Comparison of ENCODE assay signal across 9 mouse cellular contexts in the genomic region with DNA sequence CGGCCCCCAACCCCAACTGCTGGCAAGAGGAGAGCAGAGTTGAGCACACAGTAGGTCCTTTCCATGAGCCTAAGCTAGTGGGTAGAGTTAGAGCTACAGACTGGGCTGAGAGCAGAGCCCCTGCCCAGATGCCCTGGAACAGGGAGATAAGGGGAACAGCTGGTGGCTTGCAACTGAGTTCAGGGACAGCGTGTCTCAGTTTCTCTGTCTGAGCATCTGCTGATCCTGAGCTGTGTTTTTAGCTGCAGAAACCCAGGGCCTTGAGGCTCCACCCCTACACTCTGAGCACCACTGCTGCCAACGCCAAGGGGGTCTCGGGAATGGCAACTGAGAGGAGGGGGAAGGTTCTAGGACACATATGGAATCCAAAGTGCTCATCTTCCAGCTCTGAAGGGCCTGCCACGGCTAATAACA.
A peak's percentile ranks its signal among the peaks of the same experiment; 100 is the strongest.
DNase-seq lines count a peak whose midpoint lies in the region; ATAC-seq lines count a peak whose summit lies in the region.
"Had no signal": no experiment of that assay in that cellular context is flagged by ENCODE, and none has a peak within 500 bp of the region (broad histone marks: within the 10 kb centered on the region; RNA-seq: fewer than 3 reads in every experiment).

No protein-coding gene starts in this region.

- no peak overlapping the region for H3K4me3 ChIP-seq in kidney, embryonic 15.5 days (replicated peaks)
- no peak overlapping the region for H3K4me3 ChIP-seq in embryonic facial prominence, embryonic 15.5 days (replicated peaks)
- H3K4me3 ChIP-seq in hindbrain, embryonic 11.5 days (ENCODE audit: low read depth, low read length), result no peak overlapping the region
- H3K4me3 ChIP-seq in midbrain, embryonic 15.5 days, result no peak overlapping the region

- H3K36me3 ChIP-seq in kidney, embryonic 15.5 days, result no peaks in the 10 kb centered on the region
- H3K36me3 ChIP-seq in embryonic facial prominence, embryonic 15.5 days, result no peaks in the 10 kb centered on the region
- no peaks in the 10 kb centered on the region for H3K36me3 ChIP-seq in hindbrain, embryonic 11.5 days (ENCODE audit: control insufficient read depth, insufficient read depth, low read length)
- H3K36me3 ChIP-seq in midbrain, embryonic 15.5 days (replicated peaks), result no peaks in the 10 kb centered on the region

- no peak for ATAC-seq in kidney, embryonic 15.5 days (replicated peaks; ENCODE audit: low FRiP score)
- ATAC-seq in embryonic facial prominence, embryonic 15.5 days (ENCODE audit: insufficient number of reproducible peaks, low FRiP score, low TSS enrichment, low read depth), result no peak
- ATAC-seq in hindbrain, embryonic 11.5 days (ENCODE audit: low FRiP score), result no peak
- no peak for ATAC-seq in midbrain, embryonic 15.5 days (replicated peaks)

- no peak for DNase-seq in kidney, postnatal 4 days
- no peak for DNase-seq in hindbrain, embryonic 11.5 days (ENCODE audit: low spot score)
- no peak for DNase-seq in right cerebral cortex, postnatal 25 days
- no peak for DNase-seq in adrenal gland, postnatal 14 days
- DNase-seq in left cerebral cortex, adult 8-10 months (ENCODE audit: low spot score in 2 of 2), result no peak
- DNase-seq: thymus, adult 18-20 months had no signal

- H3K27ac ChIP-seq in kidney, embryonic 15.5 days, result peak overlapping the region; percentile 99
- H3K27ac ChIP-seq in embryonic facial prominence, embryonic 15.5 days (replicated peaks), result peak overlapping the region; percentile 99
- H3K27ac ChIP-seq in hindbrain, embryonic 11.5 days (ENCODE audit: low read depth, low read length), result peak overlapping the region; percentile 100
- peak overlapping the region; percentile 99 for H3K27ac ChIP-seq in midbrain, embryonic 15.5 days

- peak overlapping the region; percentile 62; the same call in 1 of the 2 replicates for H3K4me2 ChIP-seq in kidney, embryonic 15.5 days
- no peak overlapping the region for H3K4me2 ChIP-seq in embryonic facial prominence, embryonic 15.5 days (replicated peaks)
- no peak overlapping the region for H3K4me2 ChIP-seq in hindbrain, embryonic 11.5 days (replicated peaks; ENCODE audit: low read depth, low read length)
- H3K4me2 ChIP-seq in midbrain, embryonic 15.5 days, result no peak overlapping the region

- H3K9me3 ChIP-seq in kidney, embryonic 15.5 days (replicated peaks), result no peaks in the 10 kb centered on the region
- no peaks in the 10 kb centered on the region for H3K9me3 ChIP-seq in embryonic facial prominence, embryonic 15.5 days (replicated peaks)
- H3K9me3 ChIP-seq in hindbrain, embryonic 11.5 days (ENCODE audit: control insufficient read depth, low read length), result no peaks in the 10 kb centered on the region
- H3K9me3 ChIP-seq in midbrain, embryonic 15.5 days, result no peaks in the 10 kb centered on the region

- H3K27me3 ChIP-seq in kidney, embryonic 15.5 days, result no peaks in the 10 kb centered on the region
- H3K27me3 ChIP-seq in embryonic facial prominence, embryonic 15.5 days, result no peaks in the 10 kb centered on the region
- no peaks in the 10 kb centered on the region for H3K27me3 ChIP-seq in hindbrain, embryonic 11.5 days (ENCODE audit: control insufficient read depth, insufficient read depth, low read length)
- no peaks in the 10 kb centered on the region for H3K27me3 ChIP-seq in midbrain, embryonic 15.5 days (replicated peaks)

- H3K4me1 ChIP-seq in kidney, embryonic 15.5 days, result peaks cover 92% of the 10 kb centered on the region
- peaks cover 93% of the 10 kb centered on the region for H3K4me1 ChIP-seq in embryonic facial prominence, embryonic 15.5 days
- H3K4me1 ChIP-seq in hindbrain, embryonic 11.5 days (replicated peaks; ENCODE audit: control insufficient read depth, insufficient read depth, low read length), result peaks cover 74% of the 10 kb centered on the region
- peaks cover 96% of the 10 kb centered on the region for H3K4me1 ChIP-seq in midbrain, embryonic 15.5 days

- WGBS in kidney, embryonic 15.5 days, result 80% methylated on average over 5 of the region's 5 CpGs
- 49% methylated on average over 5 of the region's 5 CpGs for WGBS in embryonic facial prominence, embryonic 15.5 days
- 54% methylated on average over 5 of the region's 5 CpGs for WGBS in hindbrain, embryonic 11.5 days
- 40% methylated on average over 5 of the region's 5 CpGs for WGBS in midbrain, embryonic 15.5 days

- H3K9ac ChIP-seq in kidney, embryonic 15.5 days, result no peak overlapping the region
- H3K9ac ChIP-seq in embryonic facial prominence, embryonic 15.5 days, result no peak overlapping the region
- H3K9ac ChIP-seq in hindbrain, embryonic 11.5 days (ENCODE audit: low read depth, low read length), result peak overlapping the region; percentile 83
- H3K9ac ChIP-seq in midbrain, embryonic 15.5 days, result no peak overlapping the region
